Mouse (Mus musculus) lung, embryonic 15.5 days (tissue): ENCODE measurements around the gene Sgms1. TPM values are rescaled to one million over a fixed set of nuclear protein-coding genes. Genes with fewer than 3 reads are reported as not detected.

Source experiments
- ATAC-seq: fragments of 200-750 bp; cut with Nextera tagmentation; 2 replicates; pipeline ENCODE4 v1.8.0; 2017; ENCODE audit warnings: moderate number of reproducible peaks, borderline replicate concordance; ENCODE audit not compliant: low FRiP score, low TSS enrichment; ENCODE audit errors: extremely low read depth
- H3K27ac ChIP-seq: fragments of 300-500 bp; sonication (generic); 2 replicates; pipeline ENCODE4 v1.5.1; 2015; ENCODE audit warnings: moderate library complexity, mild to moderate bottlenecking, inconsistent platforms
- H3K27me3 ChIP-seq: fragments of 300-500 bp; sonication (generic); 2 replicates; pipeline ENCODE4 v1.6.1; 2015; ENCODE audit warnings: inconsistent platforms
- H3K36me3 ChIP-seq: fragments of 300-500 bp; sonication (generic); 2 replicates; pipeline ENCODE4 v1.6.1; 2015; ENCODE audit warnings: inconsistent platforms
- H3K4me1 ChIP-seq: fragments of 300-500 bp; sonication (generic); 2 replicates; pipeline ENCODE4 v1.6.1; 2015; ENCODE audit warnings: inconsistent platforms
- H3K4me2 ChIP-seq: fragments of 300-500 bp; sonication (generic); 2 replicates; pipeline ENCODE4 v1.6.1; 2015; ENCODE audit warnings: inconsistent platforms, mild to moderate bottlenecking, moderate library complexity
- H3K4me3 ChIP-seq: fragments of 300-500 bp; sonication (generic); 2 replicates; pipeline ENCODE4 v1.5.1; 2015; ENCODE audit warnings: mild to moderate bottlenecking, inconsistent platforms
- H3K9ac ChIP-seq: fragments of 300-500 bp; sonication (generic); 2 replicates; pipeline ENCODE4 v1.6.1; 2015; ENCODE audit warnings: inconsistent platforms
- H3K9me3 ChIP-seq: fragments of 300-500 bp; sonication (generic); 2 replicates; pipeline ENCODE4 v1.6.1; 2016; ENCODE audit warnings: inconsistent platforms
- WGBS: fragments of 180-500 bp; shearing (Covaris S2); methylation state at CpG from one replicate; pipeline ENCODE4 v1.1.7; 2015; 5-methylcytosine and 5-hydroxymethylcytosine counted together
- polyA plus RNA-seq: library from polyadenylated mRNA; unstranded; fragments of >200 nt; fragmentation: Nextera tagmentation; extraction: Ambion mirVana; gene quantifications from 2 replicates; pipeline ENCODE4 v1.2.1, GENCODE M21; 2015

Sgms1 gene
- polyA plus RNA-seq, 1 experiment from 2014 or later, result 54.7 TPM

GRCm38 (mm10) chr19:32281917-32282316 lies 107.6 kb downstream of the Sgms1 start:
- 63% methylated on average over 4 of the region's 4 CpGs for WGBS
- Histone ChIP-seq H3K27me3 (no peaks in the 10 kb centered on the region), H3K4me2 (no peak overlapping the region), H3K36me3 (no peaks in the 10 kb centered on the region), H3K9ac (no peak overlapping the region), H3K4me1 (peaks cover 8% of the 10 kb centered on the region; the same call in 1 of the 2 replicates), H3K9me3 (no peaks in the 10 kb centered on the region), H3K27ac (no peak overlapping the region), H3K4me3 (no peak overlapping the region)
- no peak for ATAC-seq

DNA sequence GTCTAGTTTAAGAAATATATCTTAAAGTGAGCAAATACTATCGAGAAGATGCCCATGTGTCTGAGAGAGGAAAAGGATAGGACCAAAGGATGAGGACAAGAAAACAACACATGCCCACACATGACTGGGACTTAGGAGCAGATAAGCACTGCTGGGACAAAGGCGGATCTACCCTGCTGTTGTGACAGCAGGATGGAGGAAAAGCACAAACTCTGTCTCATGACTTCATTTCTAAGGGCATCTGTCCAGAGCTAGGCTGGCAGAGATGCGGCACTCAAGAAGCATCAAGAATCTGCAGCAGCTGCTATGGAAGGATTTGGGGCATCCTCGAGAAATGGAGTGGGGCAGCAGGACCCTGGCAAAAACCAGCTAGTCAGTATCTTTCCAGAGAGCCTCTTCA lies 109.1 kb downstream of the Sgms1 start:
- 76% methylated on average over 4 of the region's 4 CpGs for WGBS
- no peak for ATAC-seq
- Histone ChIP-seq H3K27ac (no peak overlapping the region), H3K27me3 (no peaks in the 10 kb centered on the region), H3K36me3 (no peaks in the 10 kb centered on the region), H3K9ac (no peak overlapping the region), H3K4me3 (no peak overlapping the region), H3K4me2 (no peak overlapping the region), H3K4me1 (peaks cover 8% of the 10 kb centered on the region; the same call in 1 of the 2 replicates), H3K9me3 (no peaks in the 10 kb centered on the region)

- Histone ChIP-seq H3K4me1 (peaks cover 8% of the 10 kb centered on the region; the same call in 1 of the 2 replicates), H3K4me2 (no peak overlapping the region), H3K9ac (no peak overlapping the region), H3K27me3 (no peaks in the 10 kb centered on the region), H3K9me3 (no peaks in the 10 kb centered on the region), H3K27ac (no peak overlapping the region), H3K36me3 (no peaks in the 10 kb centered on the region), H3K4me3 (no peak overlapping the region)
- no peak for ATAC-seq
- WGBS, result 80% methylated on average over 6 of the region's 6 CpGs
Measured at GRCm38 (mm10) chr19:32279400-32279799, 110.1 kb downstream of the Sgms1 start.

GRCm38 (mm10) chr19:32277869-32278268 lies 111.6 kb downstream of the Sgms1 start:
- Histone ChIP-seq H3K27me3 (no peaks in the 10 kb centered on the region), H3K36me3 (no peaks in the 10 kb centered on the region), H3K9me3 (no peaks in the 10 kb centered on the region), H3K4me3 (no peak overlapping the region), H3K4me1 (peaks cover 8% of the 10 kb centered on the region; the same call in 1 of the 2 replicates), H3K4me2 (no peak overlapping the region), H3K9ac (no peak overlapping the region), H3K27ac (no peak overlapping the region)
- WGBS, result 81% methylated on average over 3 of the region's 3 CpGs
- ATAC-seq, result no peak

DNA sequence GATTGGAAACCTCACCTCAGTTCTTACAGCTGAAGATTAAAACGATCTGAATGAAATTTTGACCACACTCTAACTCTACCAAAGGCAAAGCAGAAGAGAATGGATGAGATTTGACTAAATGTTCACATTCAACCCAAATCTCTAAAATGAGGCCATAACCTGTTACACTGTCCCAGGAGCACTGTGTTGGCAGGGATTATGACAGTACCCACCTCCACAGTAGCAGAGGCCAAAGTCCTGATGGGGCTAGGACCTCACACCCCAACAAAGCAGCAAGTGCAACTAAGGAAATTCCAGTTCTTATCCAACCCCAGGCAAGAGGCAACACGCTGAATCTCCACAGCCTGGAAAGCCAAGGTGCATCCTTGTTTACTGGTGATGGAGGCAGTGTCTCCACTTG lies 112.2 kb downstream of the Sgms1 start:
- no peak overlapping the region for H3K4me3 ChIP-seq
- H3K36me3 ChIP-seq, result no peaks in the 10 kb centered on the region
- no peak overlapping the region for H3K27ac ChIP-seq
- H3K4me2 ChIP-seq, result no peak overlapping the region
- H3K27me3 ChIP-seq, result no peaks in the 10 kb centered on the region
- ATAC-seq, result no peak
- no peak overlapping the region for H3K9ac ChIP-seq
- peaks cover 10% of the 10 kb centered on the region; the same call in 1 of the 2 replicates for H3K4me1 ChIP-seq
- H3K9me3 ChIP-seq, result no peaks in the 10 kb centered on the region
- WGBS, result 85% methylated on average over 2 of the region's 2 CpGs

- ATAC-seq, result no peak
- H3K27me3 ChIP-seq, result no peaks in the 10 kb centered on the region
- no peak overlapping the region for H3K9ac ChIP-seq
- no peak overlapping the region for H3K4me2 ChIP-seq
- H3K4me3 ChIP-seq, result no peak overlapping the region
- H3K27ac ChIP-seq, result no peak overlapping the region
- H3K9me3 ChIP-seq, result no peaks in the 10 kb centered on the region
- 87% methylated on average over 8 of the region's 8 CpGs for WGBS
- peaks cover 10% of the 10 kb centered on the region for H3K4me1 ChIP-seq
- no peaks in the 10 kb centered on the region for H3K36me3 ChIP-seq
Measured at GRCm38 (mm10) chr19:32276817-32277216, 112.7 kb downstream of the Sgms1 start.

DNA sequence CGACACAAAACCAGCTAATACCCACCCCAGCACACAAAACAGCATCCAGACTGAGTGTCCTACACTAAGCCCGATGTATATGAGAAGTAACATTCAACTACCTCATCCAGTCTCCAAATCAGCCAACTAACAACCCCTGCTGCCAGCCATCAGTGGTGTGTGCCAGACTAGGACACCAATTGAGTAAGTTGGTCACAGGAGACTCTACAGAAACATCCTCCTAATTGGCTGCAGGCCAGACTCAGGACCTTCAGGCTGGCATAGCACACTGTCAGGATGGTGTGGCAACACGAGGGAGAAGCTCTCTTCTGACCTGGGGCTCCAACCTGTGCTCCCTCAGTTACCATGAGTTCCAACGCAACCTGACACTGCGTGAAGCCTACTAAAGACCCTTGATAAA lies 113.3 kb downstream of the Sgms1 start:
- Histone ChIP-seq H3K4me3 (no peak overlapping the region), H3K9me3 (no peaks in the 10 kb centered on the region), H3K36me3 (no peaks in the 10 kb centered on the region), H3K27ac (no peak overlapping the region), H3K4me2 (no peak overlapping the region), H3K4me1 (peaks cover 11% of the 10 kb centered on the region), H3K9ac (no peak overlapping the region), H3K27me3 (no peaks in the 10 kb centered on the region)
- ATAC-seq, result no peak
- WGBS, result 88% methylated on average over 5 of the region's 5 CpGs

GRCm38 (mm10) chr19:32275068-32275925 lies 114.2 kb downstream of the Sgms1 start:
- H3K36me3 ChIP-seq, result no peaks in the 10 kb centered on the region
- no peak overlapping the region for H3K9ac ChIP-seq
- 80% methylated on average over 14 of the region's 14 CpGs for WGBS
- peaks cover 11% of the 10 kb centered on the region for H3K4me1 ChIP-seq
- H3K27ac ChIP-seq, result no peak overlapping the region
- no peaks in the 10 kb centered on the region for H3K9me3 ChIP-seq
- no peak overlapping the region for H3K4me3 ChIP-seq
- H3K4me2 ChIP-seq, result no peak overlapping the region
- no peak for ATAC-seq
- no peaks in the 10 kb centered on the region for H3K27me3 ChIP-seq

DNA sequence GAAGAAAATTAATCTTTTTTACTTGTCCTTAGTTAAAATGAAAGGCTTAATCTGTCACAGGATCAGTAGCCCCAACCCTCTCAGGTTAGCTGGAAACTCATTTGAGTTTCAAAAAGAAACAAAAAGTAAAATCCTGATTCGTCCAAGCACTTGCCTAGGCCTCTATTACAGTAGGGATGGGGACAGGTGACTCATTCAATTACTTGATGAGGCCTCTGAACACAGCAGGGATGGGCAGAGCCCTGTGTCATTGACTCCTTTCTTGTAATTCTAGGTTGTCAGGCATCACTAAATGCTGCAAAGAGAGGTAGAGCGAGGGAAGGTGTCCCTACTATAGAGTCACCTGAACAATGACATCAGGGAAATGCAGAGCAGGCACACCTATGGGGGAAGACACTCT lies 115.4 kb downstream of the Sgms1 start:
- Histone ChIP-seq H3K27ac (no peak overlapping the region), H3K9ac (no peak overlapping the region), H3K27me3 (no peaks in the 10 kb centered on the region), H3K4me1 (peaks cover 18% of the 10 kb centered on the region), H3K36me3 (no peaks in the 10 kb centered on the region), H3K4me3 (no peak overlapping the region), H3K9me3 (no peaks in the 10 kb centered on the region), H3K4me2 (no peak overlapping the region)
- 72% methylated on average over 2 of the region's 2 CpGs for WGBS
- no peak for ATAC-seq

GRCm38 (mm10) chr19:32273714-32274113 lies 115.8 kb downstream of the Sgms1 start:
- ATAC-seq, result no peak
- no peak overlapping the region for H3K4me2 ChIP-seq
- H3K4me3 ChIP-seq, result no peak overlapping the region
- H3K27me3 ChIP-seq, result no peaks in the 10 kb centered on the region
- H3K36me3 ChIP-seq, result no peaks in the 10 kb centered on the region
- H3K27ac ChIP-seq, result no peak overlapping the region
- H3K9ac ChIP-seq, result no peak overlapping the region
- H3K9me3 ChIP-seq, result no peaks in the 10 kb centered on the region
- H3K4me1 ChIP-seq, result peaks cover 18% of the 10 kb centered on the region
- WGBS, result 62% methylated on average over 3 of the region's 3 CpGs

DNA sequence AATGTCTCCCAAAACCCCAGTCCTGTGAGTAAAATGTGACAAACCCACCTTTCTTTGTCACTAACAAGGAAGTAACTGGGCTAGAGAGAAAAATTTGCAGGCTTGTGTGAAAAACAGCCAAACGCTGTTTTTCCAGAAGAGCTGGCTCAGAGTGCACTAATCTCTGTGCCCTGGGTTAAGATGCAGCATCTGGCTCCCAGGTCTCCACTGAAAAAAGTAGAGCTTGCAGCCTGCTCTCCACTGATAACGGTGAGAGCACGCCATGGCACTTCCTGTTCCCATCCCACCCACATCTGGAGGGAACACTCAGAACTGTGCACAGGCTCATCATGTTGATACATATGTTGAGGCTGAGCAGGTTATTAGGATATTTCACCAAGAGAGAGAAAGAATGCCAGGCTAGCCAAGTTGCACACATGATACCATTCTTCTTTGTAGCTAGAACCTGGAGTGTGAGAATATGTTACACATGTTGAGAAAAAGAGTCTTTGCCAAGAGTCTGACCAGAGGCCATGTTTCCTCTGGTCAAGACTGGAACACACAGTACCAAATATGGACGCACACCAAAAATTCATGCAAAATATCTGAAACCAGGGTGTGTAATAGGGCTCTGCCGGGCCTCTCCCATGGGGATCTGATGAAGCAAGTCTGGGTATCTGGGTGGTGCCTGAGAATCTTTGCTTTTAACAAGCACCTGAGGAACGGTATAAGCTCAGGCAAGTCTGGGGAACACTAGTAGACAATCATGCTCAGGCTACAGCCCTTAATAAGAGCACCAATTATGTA lies 116.8 kb downstream of the Sgms1 start:
- no peak for ATAC-seq
- Histone ChIP-seq H3K4me1 (peaks cover 18% of the 10 kb centered on the region), H3K9ac (no peak overlapping the region), H3K27ac (no peak overlapping the region), H3K9me3 (no peaks in the 10 kb centered on the region), H3K4me3 (no peak overlapping the region), H3K36me3 (no peaks in the 10 kb centered on the region), H3K27me3 (no peaks in the 10 kb centered on the region), H3K4me2 (no peak overlapping the region)
- 56% methylated on average over 6 of the region's 6 CpGs for WGBS
